Mouse (Mus musculus): ENCODE measurements around the gene Foxp1.

- TF ChIP-seq CTCF (IDR thresholded peaks at IDR 0.05; ENCODE audit: extremely low read depth, insufficient read depth, insufficient read length, insufficient replicate concordance), result no peak
- no peak for TF ChIP-seq POLR2A (IDR thresholded peaks at IDR 0.05; ENCODE audit: low read depth, low read length)
These were observed 220.6 kb downstream of the Foxp1 start for GRCm38 (mm10) chr6:99301923-99302322.
